Mouse (Mus musculus) liver, embryonic 14.5 days (tissue): ENCODE results near the gene Osbpl11.
"Not testable (repeated sequence)": the region's sequence is repeated elsewhere in the genome, so short reads cannot be mapped to it uniquely, and the experiment has no call there.

Experiments used
- CTCF ChIP-seq: IDR thresholded peaks from 2 replicates; pipeline ENCODE4 v1.5.1; 2016; ENCODE audit warnings: antibody characterized with exemption, low read depth, control low read depth
- EP300 ChIP-seq: IDR thresholded peaks from 2 replicates; pipeline ENCODE4 v1.6.1; 2016; ENCODE audit warnings: antibody characterized with exemption, low read depth

DNA sequence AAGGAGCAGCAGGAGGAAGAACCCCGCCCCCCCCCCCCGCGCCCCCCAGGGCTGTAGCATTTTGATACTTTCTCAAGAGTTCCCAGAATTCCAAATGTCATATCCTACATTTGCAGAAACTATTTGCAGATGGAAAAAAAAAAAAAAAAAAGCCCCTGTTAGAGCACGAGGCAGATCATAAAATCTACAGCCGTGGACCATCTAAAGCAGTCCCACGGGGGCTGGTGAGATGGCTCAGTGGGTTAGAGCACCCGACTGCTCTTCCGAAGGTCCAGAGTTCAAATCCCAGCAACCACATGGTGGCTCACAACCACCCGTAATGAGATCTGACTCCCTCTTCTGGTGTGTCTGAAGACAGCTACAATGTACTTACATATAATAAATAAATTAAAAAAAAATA lies 34.0 kb upstream of the Osbpl11 start:
- TF ChIP-seq EP300, CTCF: not testable (repeated sequence)
